Mouse (Mus musculus) megakaryocyte-erythroid progenitor cell, adult 5-6 weeks (primary cell): Measurements from ENCODE around the gene Gm3755. TPM values are rescaled to one million over a fixed set of nuclear protein-coding genes. Genes with fewer than 3 reads are reported as not detected.
"Not testable (repeated sequence)": the region's sequence is repeated elsewhere in the genome, so short reads cannot be mapped to it uniquely, and the experiment has no call there.

Experiments used
- ATAC-seq: replicated peaks from 2 replicates; pipeline ENCODE4 v1.8.0; 2016; ENCODE audit warnings: mild to moderate bottlenecking, inconsistent platforms; ENCODE audit not compliant: severe bottlenecking, poor library complexity, low FRiP score, low TSS enrichment
- total RNA-seq, 2 experiments: library from RNA; stranded (forward) in 1 of 2; stranded (reverse) in 1 of 2; fragments of 200-1000, 215-1000 nt in 1 of 2; fragments of >200 nt in 1 of 2; fragmentation: Nextera tagmentation in 1 of 2; gene quantifications; 2 replicates each; pipeline ENCODE4 v1.2.3; 2014 to 2017

Gm3755 gene
- total RNA-seq (2014; fragmentation: Nextera tagmentation) (not detected in 2 replicates), total RNA-seq (2017) (not detected in 2 replicates)

- not testable (repeated sequence) for ATAC-seq
Observed at GRCm38 (mm10) chr14:7450817-7451216, at the start of gene Gm3755. TSS of gene Gm3755 (minus strand) at chr14:7450917.

GRCm38 (mm10) chr14:7488731-7489130 is 38.0 kb upstream of the Gm3755 start:
- ATAC-seq: not testable (repeated sequence)

- not testable (repeated sequence) for ATAC-seq
Observed at GRCm38 (mm10) chr14:7483662-7484061, 32.9 kb upstream of the Gm3755 start, which contains the start of gene Gm3752. TSS of gene Gm3752 (minus strand) at chr14:7483762.

GRCm38 (mm10) chr14:7422496-7422895 is 28.2 kb downstream of the Gm3755 start:
- not testable (repeated sequence) for ATAC-seq

Other genes starting within 250 kb of the Gm3755 start
- not detected in 2 replicates for gene Gm3727, start 186.2 kb downstream of the Gm3755 start, total RNA-seq (2014; fragmentation: Nextera tagmentation)
- gene Gm3727, start 186.2 kb downstream of the Gm3755 start, total RNA-seq (2017): not detected in 2 replicates
- gene Gm3739, start 135.9 kb downstream of the Gm3755 start, total RNA-seq (2014; fragmentation: Nextera tagmentation): 0.63 TPM in 1 of 2 replicates, not detected in the other
- not detected in 2 replicates for gene Gm3739, start 135.9 kb downstream of the Gm3755 start, total RNA-seq (2017)
- gene Gm5797, start 118.5 kb downstream of the Gm3755 start, total RNA-seq (2014; fragmentation: Nextera tagmentation): not detected in 2 replicates
- gene Gm5797, start 118.5 kb downstream of the Gm3755 start, total RNA-seq (2017): not detected in 2 replicates
- gene Gm8374, start 85.8 kb downstream of the Gm3755 start, total RNA-seq (2014; fragmentation: Nextera tagmentation): not detected in 2 replicates
- not detected in 2 replicates for gene Gm8374, start 85.8 kb downstream of the Gm3755 start, total RNA-seq (2017)
- gene Gm3752, start 32.8 kb upstream of the Gm3755 start, total RNA-seq (2014; fragmentation: Nextera tagmentation): not detected in 2 replicates
- not detected in 2 replicates for gene Gm3752, start 32.8 kb upstream of the Gm3755 start, total RNA-seq (2017)
- not detected in 2 replicates for gene Gm3558, start 117.6 kb upstream of the Gm3755 start, total RNA-seq (2014; fragmentation: Nextera tagmentation)
- not detected in 2 replicates for gene Gm3558, start 117.6 kb upstream of the Gm3755 start, total RNA-seq (2017)
- not detected in 2 replicates for gene Gm10338, start 144.7 kb upstream of the Gm3755 start, total RNA-seq (2014; fragmentation: Nextera tagmentation)
- gene Gm10338, start 144.7 kb upstream of the Gm3755 start, total RNA-seq (2017): not detected in 2 replicates
- gene Gm10128, start 193.1 kb upstream of the Gm3755 start, total RNA-seq (2014; fragmentation: Nextera tagmentation): not detected in 2 replicates
- not detected in 2 replicates for gene Gm10128, start 193.1 kb upstream of the Gm3755 start, total RNA-seq (2017)